Mouse (Mus musculus) urinary bladder, postnatal 25 days (tissue): ENCODE measurements around the gene Hook2.

Experiments
- DNase-seq: peaks from one replicate; pipeline ENCODE4 v3.0.0; 2022; ENCODE audit warnings: low spot score

Gene Hook2

GRCm38 (mm10) chr8:84987388-84987787 lies 3.0 kb upstream of the Hook2 start:
- no peak for DNase-seq

GRCm38 (mm10) chr8:84987903-84988302 lies 2.5 kb upstream of the Hook2 start:
- no peak for DNase-seq

GRCm38 (mm10) chr8:84989311-84989731 lies 1.1 kb upstream of the Hook2 start:
- DNase-seq, result peak; percentile 69

GRCm38 (mm10) chr8:84989810-84990209 lies 593 bp upstream of the Hook2 start:
- peak; percentile 95 for DNase-seq

GRCm38 (mm10) chr8:84990836-84991235 lies 433 bp downstream of the Hook2 start:
- peak; percentile 67 for DNase-seq

GRCm38 (mm10) chr8:84994375-84994774 lies 4.0 kb downstream of the Hook2 start:
- no peak for DNase-seq

GRCm38 (mm10) chr8:84995680-84996079 lies 5.3 kb downstream of the Hook2 start:
- DNase-seq, result no peak

GRCm38 (mm10) chr8:84996978-84997377 lies 6.6 kb downstream of the Hook2 start:
- no peak for DNase-seq

GRCm38 (mm10) chr8:84997649-84998295 lies 7.4 kb downstream of the Hook2 start:
- DNase-seq, result peak; percentile 91

GRCm38 (mm10) chr8:85007686-85008085 lies 17.3 kb downstream of the Hook2 start:
- peak; percentile 43 for DNase-seq

GRCm38 (mm10) chr8:85011242-85011641 lies 20.8 kb downstream of the Hook2 start:
- DNase-seq, result no peak

GRCm38 (mm10) chr8:85013230-85013840 lies 22.9 kb downstream of the Hook2 start:
- peak; percentile 67 for DNase-seq

GRCm38 (mm10) chr8:85014431-85014830 lies 24.0 kb downstream of the Hook2 start, which contains the start of gene Best2:
Gene Best2, minus strand, starts transcription at chr8:85014531.
- no peak for DNase-seq

GRCm38 (mm10) chr8:85016724-85017123 lies 26.3 kb downstream of the Hook2 start:
- DNase-seq, result no peak

GRCm38 (mm10) chr8:85017209-85017608 lies 26.8 kb downstream of the Hook2 start:
- no peak for DNase-seq

GRCm38 (mm10) chr8:85021514-85022055 lies 31.2 kb downstream of the Hook2 start:
- no peak for DNase-seq

GRCm38 (mm10) chr8:85023846-85024245 lies 33.4 kb downstream of the Hook2 start:
- no peak for DNase-seq

- peak; percentile 69 for DNase-seq
Measured at GRCm38 (mm10) chr8:85025098-85025932, 34.9 kb downstream of the Hook2 start, which contains the start of gene Asna1. Gene Asna1, minus strand, starts transcription at chr8:85025281.

GRCm38 (mm10) chr8:85026670-85027515 lies 36.5 kb downstream of the Hook2 start, which contains the start of gene Trir:
Gene Trir, plus strand, starts transcription at chr8:85026823.
- peak; percentile 94 for DNase-seq

- DNase-seq, result no peak
Measured at GRCm38 (mm10) chr8:85027516-85027855, 37.1 kb downstream of the Hook2 start.

GRCm38 (mm10) chr8:85027922-85028321 lies 37.5 kb downstream of the Hook2 start:
- DNase-seq, result no peak

- no peak for DNase-seq
Measured at GRCm38 (mm10) chr8:85029271-85029670, 38.9 kb downstream of the Hook2 start.
